25 mouse cellular contexts compared by ENCODE assay signal in the genomic region with DNA sequence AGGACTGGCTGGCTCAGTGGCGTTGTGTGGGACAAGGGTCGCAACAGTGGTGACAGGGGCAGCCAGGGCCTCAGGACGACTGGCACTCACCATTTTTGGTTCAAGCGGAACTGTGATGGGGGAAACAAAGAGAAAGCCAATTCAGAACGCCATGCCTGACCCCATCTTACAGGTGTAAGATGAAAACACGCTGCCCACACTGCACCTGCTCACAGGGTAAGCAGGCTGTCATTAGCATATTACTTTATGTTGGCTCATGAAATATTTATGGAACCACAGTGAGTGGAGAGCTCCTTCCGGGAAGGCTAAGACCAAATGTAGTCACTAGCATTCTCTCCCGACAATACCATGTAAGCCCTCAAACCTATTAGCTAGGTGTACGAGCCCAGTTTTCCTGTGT. TPM values are rescaled to one million over a fixed set of nuclear protein-coding genes. Genes with fewer than 3 reads are reported as not detected.
A peak's percentile ranks its signal among the peaks of the same experiment; 100 is the strongest.
DNase-seq lines count a peak whose midpoint lies in the region; ATAC-seq lines count a peak whose summit lies in the region.
"Had no signal": no experiment of that assay in that cellular context is flagged by ENCODE, and none has a peak within 500 bp of the region (broad histone marks: within the 10 kb centered on the region; RNA-seq: fewer than 3 reads in every experiment).

No protein-coding gene starts in this region.

- no peaks in the 10 kb centered on the region for H3K27me3 ChIP-seq in hindbrain, embryonic 11.5 days (ENCODE audit: control insufficient read depth, insufficient read depth, low read length)
- no peaks in the 10 kb centered on the region for H3K27me3 ChIP-seq in hindbrain, embryonic 16.5 days (replicated peaks; ENCODE audit: control insufficient read depth, insufficient read depth, low read length)
- H3K27me3 ChIP-seq in midbrain, embryonic 12.5 days, result no peaks in the 10 kb centered on the region
- no peaks in the 10 kb centered on the region for H3K27me3 ChIP-seq in midbrain, embryonic 10.5 days (ENCODE audit: low read depth, poor library complexity, severe bottlenecking)
- no peaks in the 10 kb centered on the region for H3K27me3 ChIP-seq in midbrain, embryonic 13.5 days
- H3K27me3 ChIP-seq in neural tube, embryonic 14.5 days (ENCODE audit: control insufficient read depth, insufficient read depth, low read length), result no peaks in the 10 kb centered on the region
- H3K27me3 ChIP-seq: embryonic facial prominence, embryonic 12.5 days; hindbrain, embryonic 15.5 days had no signal

- H3K4me3 ChIP-seq in hindbrain, embryonic 11.5 days (ENCODE audit: low read depth, low read length), result no peak overlapping the region
- no peak overlapping the region for H3K4me3 ChIP-seq in hindbrain, embryonic 16.5 days (ENCODE audit: low read length)
- no peak overlapping the region for H3K4me3 ChIP-seq in midbrain, embryonic 12.5 days
- H3K4me3 ChIP-seq in midbrain, embryonic 10.5 days, result no peak overlapping the region
- H3K4me3 ChIP-seq in midbrain, embryonic 13.5 days (replicated peaks), result no peak overlapping the region
- no peak overlapping the region for H3K4me3 ChIP-seq in neural tube, embryonic 14.5 days (ENCODE audit: low read depth, low read length)
- H3K4me3 ChIP-seq: embryonic facial prominence, embryonic 12.5 days; erythroblast, embryonic 14.5 days; heart, embryonic 10.5 days; hindbrain, embryonic 15.5 days had no signal

- peak; percentile 60; the same call in 1 of the 2 replicates for ATAC-seq in hindbrain, embryonic 11.5 days (ENCODE audit: low FRiP score)
- ATAC-seq in hindbrain, embryonic 16.5 days, result no peak
- peak; percentile 78 for ATAC-seq in midbrain, embryonic 12.5 days (ENCODE audit: low FRiP score, low read depth)
- peak; percentile 84 for ATAC-seq in midbrain, embryonic 13.5 days
- peak; percentile 68; the same call in 1 of the 2 replicates for ATAC-seq in neural tube, embryonic 14.5 days (ENCODE audit: low read depth)
- ATAC-seq: lung, postnatal 0 days had no signal

- H3K9me3 ChIP-seq in hindbrain, embryonic 11.5 days (ENCODE audit: control insufficient read depth, low read length), result no peaks in the 10 kb centered on the region
- no peaks in the 10 kb centered on the region for H3K9me3 ChIP-seq in hindbrain, embryonic 16.5 days (ENCODE audit: control insufficient read depth, low read length)
- no peaks in the 10 kb centered on the region for H3K9me3 ChIP-seq in midbrain, embryonic 12.5 days
- no peaks in the 10 kb centered on the region for H3K9me3 ChIP-seq in midbrain, embryonic 10.5 days (replicated peaks)
- H3K9me3 ChIP-seq in midbrain, embryonic 13.5 days, result no peaks in the 10 kb centered on the region
- H3K9me3 ChIP-seq in neural tube, embryonic 14.5 days (ENCODE audit: control insufficient read depth, low read length), result no peaks in the 10 kb centered on the region
- H3K9me3 ChIP-seq: embryonic facial prominence, embryonic 12.5 days; heart, embryonic 10.5 days; hindbrain, embryonic 15.5 days had no signal

- no peaks in the 10 kb centered on the region for H3K4me1 ChIP-seq in hindbrain, embryonic 11.5 days (replicated peaks; ENCODE audit: control insufficient read depth, insufficient read depth, low read length)
- no peaks in the 10 kb centered on the region for H3K4me1 ChIP-seq in hindbrain, embryonic 16.5 days (ENCODE audit: control insufficient read depth, insufficient read depth, low read depth, low read length)
- H3K4me1 ChIP-seq in midbrain, embryonic 12.5 days, result no peaks in the 10 kb centered on the region; the same call in 1 of the 2 replicates
- peaks cover 5% of the 10 kb centered on the region; the same call in 1 of the 2 replicates for H3K4me1 ChIP-seq in midbrain, embryonic 10.5 days
- H3K4me1 ChIP-seq in midbrain, embryonic 13.5 days (replicated peaks), result peaks cover 11% of the 10 kb centered on the region
- no peaks in the 10 kb centered on the region for H3K4me1 ChIP-seq in neural tube, embryonic 14.5 days (ENCODE audit: control insufficient read depth, insufficient read depth, low read length)
- H3K4me1 ChIP-seq: embryonic facial prominence, embryonic 12.5 days; heart, embryonic 10.5 days; hindbrain, embryonic 15.5 days had no signal

- no peak overlapping the region for H3K9ac ChIP-seq in hindbrain, embryonic 11.5 days (ENCODE audit: low read depth, low read length)
- H3K9ac ChIP-seq in hindbrain, embryonic 16.5 days (ENCODE audit: low read depth, low read length), result no peak overlapping the region
- no peak overlapping the region for H3K9ac ChIP-seq in midbrain, embryonic 12.5 days (replicated peaks)
- no peak overlapping the region for H3K9ac ChIP-seq in midbrain, embryonic 13.5 days (replicated peaks)
- no peak overlapping the region for H3K9ac ChIP-seq in neural tube, embryonic 14.5 days (replicated peaks; ENCODE audit: low read depth, low read length)
- H3K9ac ChIP-seq: embryonic facial prominence, embryonic 12.5 days; hindbrain, embryonic 15.5 days had no signal

- H3K36me3 ChIP-seq in hindbrain, embryonic 11.5 days (ENCODE audit: control insufficient read depth, insufficient read depth, low read length), result no peaks in the 10 kb centered on the region
- H3K36me3 ChIP-seq in hindbrain, embryonic 16.5 days (ENCODE audit: control insufficient read depth, insufficient read depth, low read length), result no peaks in the 10 kb centered on the region
- H3K36me3 ChIP-seq in midbrain, embryonic 12.5 days, result no peaks in the 10 kb centered on the region
- no peaks in the 10 kb centered on the region for H3K36me3 ChIP-seq in midbrain, embryonic 10.5 days
- H3K36me3 ChIP-seq in midbrain, embryonic 13.5 days, result no peaks in the 10 kb centered on the region
- H3K36me3 ChIP-seq in neural tube, embryonic 14.5 days (ENCODE audit: control insufficient read depth, insufficient read depth, low read length), result no peaks in the 10 kb centered on the region
- H3K36me3 ChIP-seq: embryonic facial prominence, embryonic 12.5 days; heart, embryonic 10.5 days; hindbrain, embryonic 15.5 days had no signal

- no peak for DNase-seq in hindbrain, embryonic 11.5 days (ENCODE audit: low spot score)
- no peak for DNase-seq in midbrain, embryonic 10.5 days (ENCODE audit: low spot score)
- DNase-seq in c-Kit-positive CD71-positive TER-119-positive erythroid progenitor cells, embryonic 14.5 days (ENCODE audit: low spot score), result no peak
- DNase-seq: adrenal gland, adult 2 months; cerebellum, adult 11 months; cerebellum, postnatal 10 days; gastrocnemius, postnatal 25 days; kidney, adult 11 months; liver; right cerebral cortex, postnatal 4 days had no signal

- no peak overlapping the region for H3K27ac ChIP-seq in hindbrain, embryonic 11.5 days (ENCODE audit: low read depth, low read length)
- H3K27ac ChIP-seq in hindbrain, embryonic 16.5 days (ENCODE audit: low read depth, low read length), result no peak overlapping the region
- H3K27ac ChIP-seq in midbrain, embryonic 12.5 days (replicated peaks), result no peak overlapping the region
- H3K27ac ChIP-seq in midbrain, embryonic 10.5 days (replicated peaks), result no peak overlapping the region
- peak overlapping the region; percentile 62 for H3K27ac ChIP-seq in midbrain, embryonic 13.5 days
- H3K27ac ChIP-seq in neural tube, embryonic 14.5 days (ENCODE audit: low read depth, low read length), result no peak overlapping the region
- H3K27ac ChIP-seq: embryonic facial prominence, embryonic 12.5 days; heart, embryonic 10.5 days; hindbrain, embryonic 15.5 days; stomach, postnatal 0 days had no signal

- H3K4me2 ChIP-seq in hindbrain, embryonic 11.5 days (replicated peaks; ENCODE audit: low read depth, low read length), result no peak overlapping the region
- no peak overlapping the region for H3K4me2 ChIP-seq in hindbrain, embryonic 16.5 days (ENCODE audit: low read length)
- H3K4me2 ChIP-seq in midbrain, embryonic 12.5 days (replicated peaks), result 0 out of 2 replicates have a peak overlapping the region, but pooled peaks have one; percentile 2
- 0 out of 2 replicates have a peak overlapping the region, but pooled peaks have one; percentile 22 for H3K4me2 ChIP-seq in midbrain, embryonic 13.5 days (replicated peaks)
- no peak overlapping the region for H3K4me2 ChIP-seq in neural tube, embryonic 14.5 days (ENCODE audit: low read depth, low read length)
- H3K4me2 ChIP-seq: embryonic facial prominence, embryonic 12.5 days; hindbrain, embryonic 15.5 days had no signal

- WGBS in hindbrain, embryonic 11.5 days, result 56% methylated on average over 9 of the region's 9 CpGs
- WGBS in hindbrain, embryonic 16.5 days, result 47% methylated on average over 9 of the region's 9 CpGs
- 40% methylated on average over 9 of the region's 9 CpGs for WGBS in midbrain, embryonic 12.5 days
- 70% methylated on average over 9 of the region's 9 CpGs for WGBS in midbrain, embryonic 10.5 days
- WGBS in midbrain, embryonic 13.5 days, result 34% methylated on average over 9 of the region's 9 CpGs
- WGBS in neural tube, embryonic 14.5 days, result 48% methylated on average over 9 of the region's 9 CpGs

RNA-seq across cellular contexts. Expression of a gene that starts 9.0 kb away (rescaled TPM):
- 0.31 and 0.36 TPM in 2 replicates for polyA plus RNA-seq in hindbrain, embryonic 11.5 days (2014; fragmentation: Nextera tagmentation; extraction: Ambion mirVana)
- polyA plus RNA-seq in hindbrain, embryonic 16.5 days (2015; fragmentation: Nextera tagmentation; extraction: Ambion mirVana), result 0.19 and 0.29 TPM in 2 replicates
- polyA plus RNA-seq in midbrain, embryonic 12.5 days (2016; fragmentation: Nextera tagmentation; extraction: Ambion mirVana), result 0.16 TPM in 1 of 2 replicates, not detected in the other
- polyA plus RNA-seq in midbrain, embryonic 10.5 days (2016; fragmentation: Nextera tagmentation; extraction: Ambion mirVana), result 0.21 TPM in 1 of 2 replicates, not detected in the other
- 0.32 and 0.59 TPM in 2 replicates for polyA plus RNA-seq in midbrain, embryonic 13.5 days (2015; fragmentation: Nextera tagmentation; extraction: Ambion mirVana)
- polyA plus RNA-seq in neural tube, embryonic 14.5 days (2014; fragmentation: Nextera tagmentation; extraction: Ambion mirVana), result 0.67 and 0.94 TPM in 2 replicates
- polyA plus RNA-seq: adrenal gland, adult 2 months; embryonic facial prominence, embryonic 12.5 days; erythroblast, embryonic 14.5 days; heart, embryonic 10.5 days; heart, postnatal 0 days; kidney, embryonic 16.5 days; large intestine, adult 2 months; liver, embryonic 16.5 days; lung, postnatal 0 days; stomach, postnatal 0 days; thymus, postnatal 0 days had no signal

Comparison
In these comparisons a context has a peak if more than half of its experiments do, and no peak if none do; other contexts are left out.
1. H3K4me2 ChIP-seq: peak in midbrain, embryonic 12.5 days (single experiment) and midbrain, embryonic 13.5 days (single experiment); none in hindbrain, embryonic 11.5 days (single experiment), hindbrain, embryonic 16.5 days (single experiment) and neural tube, embryonic 14.5 days (single experiment).